24 mouse cellular contexts compared by ENCODE assay signal in genomic region chr3:109248801-109249200, GRCm38 (mm10).
DNase-seq lines count a peak whose midpoint lies in the region; ATAC-seq and TF ChIP-seq lines count a peak whose summit lies in the region.
"Had no signal": no experiment of that assay in that cellular context is flagged by ENCODE, and none has a peak within 500 bp of the region (broad histone marks: within the 10 kb centered on the region; RNA-seq: fewer than 3 reads in every experiment).

No protein-coding gene starts in this region.

- no peak for TF ChIP-seq CTCF in heart, postnatal 0 days (IDR thresholded peaks at IDR 0.05; ENCODE audit: low read depth)
- TF ChIP-seq CTCF in heart, adult 2 months (IDR thresholded peaks at IDR 0.05): no peak
- TF ChIP-seq CTCF in lung, adult 2 months (IDR thresholded peaks at IDR 0.05; ENCODE audit: insufficient read depth, low read length): no peak

- TF ChIP-seq POLR2A in heart, adult 2 months (IDR thresholded peaks at IDR 0.05; ENCODE audit: insufficient read depth, low read depth, low read length): no peak
- no peak for TF ChIP-seq POLR2A in lung, adult 2 months (IDR thresholded peaks at IDR 0.05; ENCODE audit: borderline replicate concordance, extremely low read depth, low read depth, low read length)

- DNase-seq in heart, postnatal 0 days (ENCODE audit: low spot score): peak; percentile 16
- no peak for DNase-seq in heart, adult 2 months
- peak; percentile 63 for DNase-seq in right cerebral cortex, adult 18-20 months
- no peak for DNase-seq in right cerebral cortex, postnatal 4 days
- DNase-seq in NIH3T3 (ENCODE audit: low read depth): peak; percentile 61
- DNase-seq in hindbrain, embryonic 14.5 days (ENCODE audit: low spot score): no peak
- no peak for DNase-seq in lung, adult 2 months
- DNase-seq: adrenal gland, postnatal 36 days; cerebellum, adult 18-20 months; cerebellum, postnatal 14 days; heart, postnatal 14 days; kidney, adult 18-20 months; liver, embryonic 13.5 days; lung, embryonic 14.5 days; thymus, postnatal 14 days had no signal

- intact Hi-C loops in heart, adult 2 months (cut with DNase I): no loop called here

- H3K79me2 ChIP-seq in heart, adult 2 months (replicated peaks; ENCODE audit: control insufficient read depth, insufficient read depth, low read length): no peaks in the 10 kb centered on the region

- H3K27me3 ChIP-seq in heart, postnatal 0 days (ENCODE audit: control insufficient read depth, insufficient read depth, low read length): no peaks in the 10 kb centered on the region
- no peaks in the 10 kb centered on the region for H3K27me3 ChIP-seq in heart, adult 2 months (ENCODE audit: control insufficient read depth, insufficient read depth, low read length)
- H3K27me3 ChIP-seq in hindbrain, embryonic 14.5 days (ENCODE audit: control insufficient read depth, insufficient read depth, low read length): no peaks in the 10 kb centered on the region
- H3K27me3 ChIP-seq: hindbrain, embryonic 13.5 days; liver, embryonic 13.5 days; neural tube, embryonic 13.5 days had no signal

- WGBS in heart, postnatal 0 days: 34% methylated on average over 1 of the region's 1 CpGs
- WGBS in heart, adult 2 months: 16% methylated on average over 1 of the region's 1 CpGs
- WGBS in hindbrain, embryonic 14.5 days: 32% methylated on average over 1 of the region's 1 CpGs
- 36% methylated on average over 1 of the region's 1 CpGs for WGBS in lung, adult 2 months

- H3K4me3 ChIP-seq in heart, postnatal 0 days (ENCODE audit: low read depth, low read length): no peak overlapping the region
- H3K4me3 ChIP-seq in heart, adult 2 months: no peak overlapping the region
- no peak overlapping the region for H3K4me3 ChIP-seq in brown adipose tissue, adult 24 weeks (ENCODE audit: insufficient read depth, low read depth, low read length)
- no peak overlapping the region for H3K4me3 ChIP-seq in hindbrain, embryonic 14.5 days (replicated peaks; ENCODE audit: low read length)
- H3K4me3 ChIP-seq in lung, adult 2 months (replicated peaks; ENCODE audit: extremely low read depth, low read depth, low read length): no peak overlapping the region
- H3K4me3 ChIP-seq: forebrain, embryonic 10.5 days; heart, embryonic 10.5 days; hindbrain, embryonic 13.5 days; liver, embryonic 13.5 days; midbrain, embryonic 10.5 days; myocyte; neural tube, embryonic 13.5 days had no signal

- H3K4me1 ChIP-seq in heart, postnatal 0 days (ENCODE audit: control insufficient read depth, insufficient read depth): peaks cover 6% of the 10 kb centered on the region; the same call in 1 of the 2 replicates
- peaks cover 15% of the 10 kb centered on the region for H3K4me1 ChIP-seq in heart, adult 2 months (ENCODE audit: control insufficient read depth, insufficient read depth, low read length)
- peaks cover 19% of the 10 kb centered on the region for H3K4me1 ChIP-seq in brown adipose tissue, adult 24 weeks (ENCODE audit: control insufficient read depth, insufficient read depth, insufficient read length, low read length)
- H3K4me1 ChIP-seq in hindbrain, embryonic 14.5 days (replicated peaks; ENCODE audit: control insufficient read depth, insufficient read depth, low read length): no peaks in the 10 kb centered on the region
- H3K4me1 ChIP-seq in lung, adult 2 months (ENCODE audit: control insufficient read depth, insufficient read depth, low read length): peaks cover 5% of the 10 kb centered on the region; the same call in 1 of the 2 replicates
- H3K4me1 ChIP-seq: hindbrain, embryonic 13.5 days; neural tube, embryonic 13.5 days had no signal

- no peak overlapping the region for H3K4me2 ChIP-seq in heart, postnatal 0 days (ENCODE audit: low read depth, low read length)
- H3K4me2 ChIP-seq in hindbrain, embryonic 14.5 days (replicated peaks): no peak overlapping the region
- H3K4me2 ChIP-seq: hindbrain, embryonic 13.5 days; liver, embryonic 13.5 days; lung, embryonic 14.5 days; neural tube, embryonic 13.5 days had no signal

- peak overlapping the region; percentile 25; the same call in 1 of the 2 replicates for H3K27ac ChIP-seq in heart, postnatal 0 days (ENCODE audit: low read depth)
- H3K27ac ChIP-seq in heart, adult 2 months: no peak overlapping the region
- H3K27ac ChIP-seq in brown adipose tissue, adult 24 weeks (replicated peaks; ENCODE audit: low read depth, low read length): peak overlapping the region; percentile 7; the same call in 1 of the 2 replicates
- no peak overlapping the region for H3K27ac ChIP-seq in hindbrain, embryonic 14.5 days
- H3K27ac ChIP-seq: forebrain, embryonic 10.5 days; heart, embryonic 10.5 days; hindbrain, embryonic 13.5 days; liver, embryonic 13.5 days; midbrain, embryonic 10.5 days; neural tube, embryonic 13.5 days had no signal

- peaks cover 5% of the 10 kb centered on the region; the same call in 1 of the 2 replicates for H3K9me3 ChIP-seq in heart, postnatal 0 days (replicated peaks; ENCODE audit: control insufficient read depth, low read length)
- H3K9me3 ChIP-seq in hindbrain, embryonic 14.5 days (ENCODE audit: control insufficient read depth, low read length): peaks cover 8% of the 10 kb centered on the region; the same call in 1 of the 2 replicates
- H3K9me3 ChIP-seq: forebrain, embryonic 10.5 days; liver, embryonic 13.5 days had no signal

- ATAC-seq in heart, postnatal 0 days (ENCODE audit: insufficient read depth, low read depth): 0 out of 2 replicates have a peak, but pooled peaks have one; percentile 20
- no peak for ATAC-seq in hindbrain, embryonic 14.5 days (ENCODE audit: low FRiP score)
- ATAC-seq: inflammation-experienced regulatory T-cells, adult 6 months; midbrain, embryonic 16.5 days had no signal

- H3K9ac ChIP-seq in heart, postnatal 0 days (replicated peaks; ENCODE audit: low read depth, low read length): no peak overlapping the region
- H3K9ac ChIP-seq in heart, adult 2 months (ENCODE audit: low read depth, low read length): no peak overlapping the region
- H3K9ac ChIP-seq in hindbrain, embryonic 14.5 days: no peak overlapping the region
- H3K9ac ChIP-seq: hindbrain, embryonic 13.5 days; liver, embryonic 13.5 days; lung, embryonic 14.5 days; neural tube, embryonic 13.5 days had no signal

- H3K36me3 ChIP-seq in heart, postnatal 0 days (replicated peaks; ENCODE audit: control insufficient read depth, insufficient read depth, low read length): no peaks in the 10 kb centered on the region
- H3K36me3 ChIP-seq in heart, adult 2 months (ENCODE audit: control insufficient read depth, insufficient read depth, low read length): 0 out of 2 replicates have a peak, but pooled peaks cover 2% of the 10 kb centered on the region
- no peaks in the 10 kb centered on the region for H3K36me3 ChIP-seq in hindbrain, embryonic 14.5 days (replicated peaks; ENCODE audit: control insufficient read depth, insufficient read depth)
- H3K36me3 ChIP-seq: forebrain, embryonic 10.5 days; heart, embryonic 10.5 days; hindbrain, embryonic 13.5 days; liver, embryonic 13.5 days; midbrain, embryonic 10.5 days; neural tube, embryonic 13.5 days had no signal

- no peak for TF ChIP-seq EP300 in heart, postnatal 0 days (IDR thresholded peaks at IDR 0.05; ENCODE audit: low read depth)
- TF ChIP-seq EP300 in heart, adult 2 months (IDR thresholded peaks at IDR 0.05; ENCODE audit: insufficient read depth, low read depth, low read length): no peak

Comparison
In these comparisons a context has a peak if more than half of its experiments do, and no peak if none do; other contexts are left out.
1. DNase-seq: peak in heart, postnatal 0 days (single experiment), right cerebral cortex, adult 18-20 months (single experiment) and NIH3T3 (single experiment); none in heart, adult 2 months (0 of 2), right cerebral cortex, postnatal 4 days (single experiment), hindbrain, embryonic 14.5 days (single experiment) and lung, adult 2 months (single experiment).
2. H3K27ac ChIP-seq: peak in heart, postnatal 0 days (single experiment) and brown adipose tissue, adult 24 weeks (single experiment); none in heart, adult 2 months (single experiment) and hindbrain, embryonic 14.5 days (single experiment).